In the genomic region with DNA sequence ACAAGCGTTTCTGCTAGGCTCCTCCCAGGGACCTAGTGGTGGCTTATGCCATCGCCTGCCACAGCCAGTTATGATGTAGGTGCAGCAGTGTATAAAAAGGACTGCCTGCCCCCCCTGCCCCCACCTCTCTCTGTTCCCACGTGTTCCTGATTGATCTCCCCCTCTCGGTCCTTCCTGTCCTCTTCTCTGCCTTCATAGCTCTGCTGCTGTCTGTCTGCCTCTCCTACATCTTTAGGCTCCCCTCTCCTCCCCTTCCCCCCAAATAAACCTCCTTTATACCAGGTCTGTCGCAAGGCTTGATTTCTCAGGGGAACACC, we compare ENCODE assay signal across 11 mouse cellular contexts.
DNase-seq lines count a peak whose midpoint lies in the region; ATAC-seq and TF ChIP-seq lines count a peak whose summit lies in the region.
"Had no signal": no experiment of that assay in that cellular context is flagged by ENCODE, and none has a peak within 500 bp of the region (broad histone marks: within the 10 kb centered on the region; RNA-seq: fewer than 3 reads in every experiment).

No protein-coding gene starts in this region.

- H3K4me2 ChIP-seq in hindbrain, embryonic 13.5 days: peak overlapping the region; percentile 23; the same call in 1 of the 2 replicates
- H3K4me2 ChIP-seq in midbrain, embryonic 15.5 days: peak overlapping the region; percentile 30

- H3K9ac ChIP-seq in hindbrain, embryonic 13.5 days: peak overlapping the region; percentile 60
- no peak overlapping the region for H3K9ac ChIP-seq in midbrain, embryonic 15.5 days

- no peak overlapping the region for H3K27ac ChIP-seq in thymus, adult 2 months (ENCODE audit: control insufficient read depth, insufficient read depth, low read length)
- peak overlapping the region; percentile 88 for H3K27ac ChIP-seq in hindbrain, embryonic 13.5 days
- H3K27ac ChIP-seq in midbrain, embryonic 15.5 days: peak overlapping the region; percentile 88

- no peak overlapping the region for H3K4me3 ChIP-seq in thymus, adult 2 months (ENCODE audit: control insufficient read depth, insufficient read depth, low read length)
- no peak overlapping the region for H3K4me3 ChIP-seq in hindbrain, embryonic 13.5 days
- no peak overlapping the region for H3K4me3 ChIP-seq in midbrain, embryonic 15.5 days

- H3K9me3 ChIP-seq in hindbrain, embryonic 13.5 days: no peaks in the 10 kb centered on the region
- no peaks in the 10 kb centered on the region for H3K9me3 ChIP-seq in midbrain, embryonic 15.5 days

- no peaks in the 10 kb centered on the region for H3K27me3 ChIP-seq in thymus, adult 2 months (ENCODE audit: control insufficient read depth, insufficient read depth, low read length)
- no peaks in the 10 kb centered on the region for H3K27me3 ChIP-seq in hindbrain, embryonic 13.5 days
- H3K27me3 ChIP-seq in midbrain, embryonic 15.5 days (replicated peaks): no peaks in the 10 kb centered on the region
- H3K27me3 ChIP-seq: CH12.LX had no signal

- peak; percentile 10 for DNase-seq in thymus, adult 2 months
- DNase-seq in thymus, postnatal 0 days (ENCODE audit: low spot score): no peak
- no peak for DNase-seq in ovary, postnatal 36 days (ENCODE audit: low spot score)
- no peak for DNase-seq in heart, adult 9 months (ENCODE audit: low spot score in 2 of 2)
- no peak for DNase-seq in cerebellum, adult 9-10 months
- DNase-seq: adrenal gland, adult 8-10 months; kidney, adult 2 months; lung, adult 2 months had no signal

- no peak for ATAC-seq in hindbrain, embryonic 13.5 days (ENCODE audit: low FRiP score)
- ATAC-seq in midbrain, embryonic 15.5 days (replicated peaks): peak; percentile 40; the same call in 1 of the 2 replicates

- no peak for TF ChIP-seq POLR2A in thymus, adult 2 months (IDR thresholded peaks at IDR 0.05; ENCODE audit: control insufficient read depth, extremely low read depth, insufficient read depth, low read length, poor library complexity)

- WGBS in thymus, adult 2 months: 59% methylated on average over 5 of the region's 5 CpGs
- 41% methylated on average over 5 of the region's 5 CpGs for WGBS in hindbrain, embryonic 13.5 days
- WGBS in midbrain, embryonic 15.5 days: 40% methylated on average over 5 of the region's 5 CpGs

- no peak for TF ChIP-seq CTCF in thymus, adult 2 months (IDR thresholded peaks at IDR 0.05; ENCODE audit: borderline replicate concordance, control insufficient read depth, extremely low read depth, insufficient read depth, low read length, poor library complexity)

- peaks cover 15% of the 10 kb centered on the region for H3K4me1 ChIP-seq in thymus, adult 2 months (replicated peaks; ENCODE audit: control insufficient read depth, insufficient read depth, low read length)
- peaks cover 21% of the 10 kb centered on the region for H3K4me1 ChIP-seq in hindbrain, embryonic 13.5 days (replicated peaks)
- H3K4me1 ChIP-seq in midbrain, embryonic 15.5 days: peaks cover 20% of the 10 kb centered on the region

- no peaks in the 10 kb centered on the region for H3K36me3 ChIP-seq in thymus, adult 2 months (ENCODE audit: control insufficient read depth, insufficient read depth, low read length)
- peaks cover 14% of the 10 kb centered on the region for H3K36me3 ChIP-seq in hindbrain, embryonic 13.5 days
- no peaks in the 10 kb centered on the region for H3K36me3 ChIP-seq in midbrain, embryonic 15.5 days (replicated peaks)
